Comparison of ENCODE assay signal across 19 mouse cellular contexts in the genomic region with DNA sequence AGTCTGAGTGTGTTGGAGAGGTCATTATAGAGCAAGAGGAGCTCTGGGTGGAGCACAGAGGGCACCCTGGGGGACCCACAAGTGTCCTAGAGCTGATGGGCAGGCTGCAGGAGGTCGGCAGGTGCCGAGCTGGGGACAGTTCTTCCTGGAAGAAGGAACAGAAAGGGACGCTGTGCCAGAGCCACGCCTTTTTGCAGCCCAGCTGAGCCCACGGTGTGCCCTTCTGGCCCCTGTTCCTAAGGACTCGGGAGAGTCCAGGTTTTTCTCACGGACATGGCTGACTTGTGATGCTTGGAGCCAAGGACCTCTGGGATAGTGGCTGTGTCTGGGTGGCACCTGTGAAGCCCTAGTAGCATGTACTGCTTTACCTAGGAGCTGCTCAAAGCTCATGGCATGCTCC.
"Had no signal": no experiment of that assay in that cellular context is flagged by ENCODE, and none has a peak within 500 bp of the region (broad histone marks: within the 10 kb centered on the region; RNA-seq: fewer than 3 reads in every experiment).

No protein-coding gene starts in this region.

- H3K9ac ChIP-seq: intestine, embryonic 15.5 days; limb, embryonic 12.5 days; limb, embryonic 15.5 days; liver, embryonic 14.5 days; liver, postnatal 0 days; lung, embryonic 14.5 days; midbrain, embryonic 12.5 days; midbrain, embryonic 15.5 days; neural tube, embryonic 12.5 days; neural tube, embryonic 15.5 days; stomach, embryonic 15.5 days had no signal

- H3K4me2 ChIP-seq: intestine, embryonic 15.5 days; limb, embryonic 12.5 days; limb, embryonic 15.5 days; liver, embryonic 11.5 days; lung, embryonic 14.5 days; midbrain, embryonic 12.5 days; midbrain, embryonic 15.5 days; neural tube, embryonic 12.5 days; neural tube, embryonic 15.5 days; stomach, embryonic 15.5 days had no signal

- ATAC-seq: intestine, embryonic 15.5 days; liver, postnatal 0 days; lung, postnatal 0 days; midbrain, embryonic 15.5 days had no signal

- H3K27ac ChIP-seq: intestine, embryonic 15.5 days; kidney, postnatal 0 days; limb, embryonic 12.5 days; limb, embryonic 15.5 days; liver, embryonic 14.5 days; macrophage; midbrain, embryonic 12.5 days; midbrain, embryonic 15.5 days; neural tube, embryonic 12.5 days; neural tube, embryonic 15.5 days; stomach, embryonic 15.5 days had no signal

- H3K4me3 ChIP-seq: intestine, embryonic 15.5 days; limb, embryonic 12.5 days; limb, embryonic 15.5 days; midbrain, embryonic 12.5 days; midbrain, embryonic 15.5 days; neural tube, embryonic 12.5 days; neural tube, embryonic 15.5 days; stomach, embryonic 15.5 days had no signal

- DNase-seq: left cerebral cortex, postnatal 4 days; liver, postnatal 0 days; lung, embryonic 14.5 days; right cerebral cortex, postnatal 25 days; spleen, adult 18-20 months; thymus, postnatal 25 days had no signal

- H3K9me3 ChIP-seq: intestine, embryonic 15.5 days; limb, embryonic 12.5 days; limb, embryonic 15.5 days; midbrain, embryonic 12.5 days; midbrain, embryonic 15.5 days; neural tube, embryonic 12.5 days; neural tube, embryonic 15.5 days; stomach, embryonic 15.5 days had no signal

- H3K27me3 ChIP-seq: intestine, embryonic 15.5 days; limb, embryonic 12.5 days; limb, embryonic 15.5 days; midbrain, embryonic 12.5 days; midbrain, embryonic 15.5 days; neural tube, embryonic 12.5 days; neural tube, embryonic 15.5 days; stomach, embryonic 15.5 days had no signal

- H3K4me1 ChIP-seq: intestine, embryonic 15.5 days; limb, embryonic 12.5 days; limb, embryonic 15.5 days; midbrain, embryonic 12.5 days; midbrain, embryonic 15.5 days; neural tube, embryonic 12.5 days; neural tube, embryonic 15.5 days; stomach, embryonic 15.5 days had no signal
